Mouse (Mus musculus) limb, embryonic 12.5 days (tissue): ENCODE data around the gene Kazn. TPM values are rescaled to one million over a fixed set of nuclear protein-coding genes. Genes with fewer than 3 reads are reported as not detected.
A peak's percentile ranks its signal among the peaks of the same experiment; 100 is the strongest.

Experiments
- ATAC-seq: fragments of 200-750 bp; cut with Nextera tagmentation; 2 replicates; pipeline ENCODE4 v1.8.0; 2017; ENCODE audit warnings: low read depth, moderate TSS enrichment; ENCODE audit not compliant: insufficient number of reproducible peaks, insufficient read depth, low FRiP score, low TSS enrichment
- H3K27ac ChIP-seq: fragments of 300-500 bp; sonication (generic); 2 replicates; pipeline ENCODE4 v1.5.1; 2016; ENCODE audit warnings: mild to moderate bottlenecking, moderate library complexity
- H3K27me3 ChIP-seq: fragments of 300-500 bp; sonication (generic); 2 replicates; pipeline ENCODE4 v1.6.1; 2016; ENCODE audit warnings: mild to moderate bottlenecking, moderate library complexity
- H3K36me3 ChIP-seq: fragments of 300-500 bp; sonication (generic); 2 replicates; pipeline ENCODE4 v1.6.1; 2016; ENCODE audit warnings: mild to moderate bottlenecking, moderate library complexity
- H3K4me1 ChIP-seq: fragments of 300-500 bp; sonication (generic); replicated peaks from 2 replicates; pipeline ENCODE4 v1.6.1; 2016
- H3K4me2 ChIP-seq: fragments of 300-500 bp; sonication (generic); 2 replicates; pipeline ENCODE4 v1.6.1; 2016; ENCODE audit warnings: mild to moderate bottlenecking, moderate library complexity
- H3K4me3 ChIP-seq: fragments of 300-500 bp; sonication (generic); replicated peaks from 2 replicates; pipeline ENCODE4 v1.5.1; 2016; ENCODE audit warnings: mild to moderate bottlenecking
- H3K9ac ChIP-seq: fragments of 300-500 bp; sonication (generic); replicated peaks from 2 replicates; pipeline ENCODE4 v1.6.1; 2016; ENCODE audit warnings: mild to moderate bottlenecking, moderate library complexity
- H3K9me3 ChIP-seq: fragments of 300-500 bp; sonication (generic); 2 replicates; pipeline ENCODE4 v1.6.1; 2016; ENCODE audit warnings: mild to moderate bottlenecking, moderate library complexity
- WGBS: fragments of 180-500 bp; shearing (Covaris S2); methylation state at CpG from one replicate; pipeline ENCODE4 v1.1.7; 2016; 5-methylcytosine and 5-hydroxymethylcytosine counted together
- polyA plus RNA-seq: library from polyadenylated mRNA; unstranded; fragments of >200 nt; fragmentation: Nextera tagmentation; extraction: Ambion mirVana; gene quantifications from 2 replicates; pipeline ENCODE4 v1.2.1, GENCODE M21; 2016

The Kazn gene
- polyA plus RNA-seq, 1 experiment from 2014 or later = 13.7 TPM

- Histone ChIP-seq H3K9ac (no peak overlapping the region), H3K9me3 (peaks cover 6% of the 10 kb centered on the region; the same call in 1 of the 2 replicates), H3K27me3 (no peaks in the 10 kb centered on the region), H3K27ac (no peak overlapping the region), H3K4me3 (no peak overlapping the region), H3K4me1 (peaks cover 12% of the 10 kb centered on the region; the same call in 1 of the 2 replicates), H3K36me3 (no peaks in the 10 kb centered on the region), H3K4me2 (no peak overlapping the region)
- 96% methylated on average over 8 of the region's 8 CpGs for WGBS
- no peak for ATAC-seq
These were observed 49.2 kb downstream of the Kazn start for GRCm38 (mm10) chr4:142189960-142190359.

GRCm38 (mm10) chr4:142188501-142188900 lies 50.7 kb downstream of the Kazn start:
- no peak for ATAC-seq
- Histone ChIP-seq H3K27me3 (no peaks in the 10 kb centered on the region), H3K4me3 (no peak overlapping the region), H3K4me2 (no peak overlapping the region), H3K9ac (no peak overlapping the region), H3K9me3 (peaks cover 6% of the 10 kb centered on the region; the same call in 1 of the 2 replicates), H3K4me1 (peaks cover 12% of the 10 kb centered on the region), H3K36me3 (no peaks in the 10 kb centered on the region), H3K27ac (no peak overlapping the region)
- WGBS = 79% methylated on average over 2 of the region's 2 CpGs

GRCm38 (mm10) chr4:142186155-142186554 lies 53.0 kb downstream of the Kazn start:
- no peak overlapping the region for H3K4me3 ChIP-seq
- H3K27me3 ChIP-seq = no peaks in the 10 kb centered on the region
- no peak overlapping the region for H3K9ac ChIP-seq
- H3K36me3 ChIP-seq = no peaks in the 10 kb centered on the region
- no peak for ATAC-seq
- H3K4me1 ChIP-seq = peaks cover 17% of the 10 kb centered on the region
- WGBS = 90% methylated on average over 3 of the region's 3 CpGs
- no peak overlapping the region for H3K4me2 ChIP-seq
- H3K9me3 ChIP-seq = peaks cover 6% of the 10 kb centered on the region; the same call in 1 of the 2 replicates
- no peak overlapping the region for H3K27ac ChIP-seq

- H3K4me2 ChIP-seq = no peak overlapping the region
- no peak overlapping the region for H3K4me3 ChIP-seq
- H3K4me1 ChIP-seq = peaks cover 23% of the 10 kb centered on the region
- no peak overlapping the region for H3K27ac ChIP-seq
- ATAC-seq = no peak
- H3K9me3 ChIP-seq = peaks cover 6% of the 10 kb centered on the region; the same call in 1 of the 2 replicates
- WGBS = 91% methylated on average over 9 of the region's 9 CpGs
- no peaks in the 10 kb centered on the region for H3K27me3 ChIP-seq
- H3K9ac ChIP-seq = no peak overlapping the region
- no peaks in the 10 kb centered on the region for H3K36me3 ChIP-seq
These were observed 53.7 kb downstream of the Kazn start for GRCm38 (mm10) chr4:142185533-142185900.

GRCm38 (mm10) chr4:142184852-142185532 lies 54.2 kb downstream of the Kazn start:
- Histone ChIP-seq H3K4me3 (no peak overlapping the region), H3K9ac (no peak overlapping the region), H3K36me3 (no peaks in the 10 kb centered on the region), H3K27ac (peak overlapping the region; percentile 53), H3K27me3 (no peaks in the 10 kb centered on the region), H3K9me3 (peaks cover 6% of the 10 kb centered on the region; the same call in 1 of the 2 replicates), H3K4me1 (peaks cover 29% of the 10 kb centered on the region), H3K4me2 (no peak overlapping the region)
- ATAC-seq = no peak
- 85% methylated on average over 13 of the region's 13 CpGs for WGBS

GRCm38 (mm10) chr4:142183591-142183990 lies 55.6 kb downstream of the Kazn start:
- no peaks in the 10 kb centered on the region for H3K36me3 ChIP-seq
- H3K4me1 ChIP-seq = peaks cover 41% of the 10 kb centered on the region
- WGBS = 84% methylated on average over 1 of the region's 1 CpGs
- H3K27me3 ChIP-seq = no peaks in the 10 kb centered on the region
- ATAC-seq = no peak
- H3K4me3 ChIP-seq = no peak overlapping the region
- no peak overlapping the region for H3K9ac ChIP-seq
- H3K27ac ChIP-seq = no peak overlapping the region
- peaks cover 6% of the 10 kb centered on the region; the same call in 1 of the 2 replicates for H3K9me3 ChIP-seq
- H3K4me2 ChIP-seq = no peak overlapping the region

- H3K4me1 ChIP-seq = peaks cover 42% of the 10 kb centered on the region
- WGBS = 68% methylated on average over 3 of the region's 3 CpGs
- no peak overlapping the region for H3K4me3 ChIP-seq
- H3K36me3 ChIP-seq = no peaks in the 10 kb centered on the region
- H3K4me2 ChIP-seq = no peak overlapping the region
- H3K27me3 ChIP-seq = no peaks in the 10 kb centered on the region
- H3K9ac ChIP-seq = no peak overlapping the region
- no peak for ATAC-seq
- H3K9me3 ChIP-seq = peaks cover 6% of the 10 kb centered on the region; the same call in 1 of the 2 replicates
- H3K27ac ChIP-seq = no peak overlapping the region
These were observed 56.2 kb downstream of the Kazn start for GRCm38 (mm10) chr4:142183015-142183414.

- peaks cover 6% of the 10 kb centered on the region; the same call in 1 of the 2 replicates for H3K9me3 ChIP-seq
- H3K4me3 ChIP-seq = no peak overlapping the region
- H3K27ac ChIP-seq = no peak overlapping the region
- H3K36me3 ChIP-seq = peaks cover 4% of the 10 kb centered on the region; the same call in 1 of the 2 replicates
- peaks cover 42% of the 10 kb centered on the region for H3K4me1 ChIP-seq
- no peak overlapping the region for H3K9ac ChIP-seq
- WGBS = 75% methylated on average over 4 of the region's 4 CpGs
- no peak for ATAC-seq
- no peaks in the 10 kb centered on the region for H3K27me3 ChIP-seq
- no peak overlapping the region for H3K4me2 ChIP-seq
These were observed 57.6 kb downstream of the Kazn start for GRCm38 (mm10) chr4:142181646-142182045.

- H3K27me3 ChIP-seq = no peaks in the 10 kb centered on the region
- H3K27ac ChIP-seq = peak overlapping the region; percentile 68
- no peak overlapping the region for H3K4me3 ChIP-seq
- H3K36me3 ChIP-seq = peaks cover 4% of the 10 kb centered on the region; the same call in 1 of the 2 replicates
- H3K4me2 ChIP-seq = no peak overlapping the region
- H3K9ac ChIP-seq = no peak overlapping the region
- H3K9me3 ChIP-seq = no peaks in the 10 kb centered on the region
- 89% methylated on average over 9 of the region's 9 CpGs for WGBS
- peaks cover 42% of the 10 kb centered on the region for H3K4me1 ChIP-seq
- ATAC-seq = no peak
These were observed 58.3 kb downstream of the Kazn start for GRCm38 (mm10) chr4:142180874-142181273.

GRCm38 (mm10) chr4:142180289-142180688 lies 58.9 kb downstream of the Kazn start:
- peak; percentile 48; the same call in 1 of the 2 replicates for ATAC-seq
- no peak overlapping the region for H3K9ac ChIP-seq

GRCm38 (mm10) chr4:142179531-142179930 lies 59.7 kb downstream of the Kazn start:
- H3K4me2 ChIP-seq = no peak overlapping the region
- no peak overlapping the region for H3K9ac ChIP-seq
- ATAC-seq = no peak
- H3K27me3 ChIP-seq = no peaks in the 10 kb centered on the region
- H3K36me3 ChIP-seq = peaks cover 4% of the 10 kb centered on the region; the same call in 1 of the 2 replicates
- H3K4me3 ChIP-seq = no peak overlapping the region
- H3K27ac ChIP-seq = peak overlapping the region; percentile 68
- H3K4me1 ChIP-seq = peaks cover 40% of the 10 kb centered on the region
- no peaks in the 10 kb centered on the region for H3K9me3 ChIP-seq
- WGBS = 64% methylated on average over 13 of the region's 13 CpGs

More at GRCm38 (mm10) chr4:142180289-142180688, 58.9 kb downstream of the Kazn start:
- Histone ChIP-seq H3K27ac (peak overlapping the region; percentile 68), H3K36me3 (peaks cover 4% of the 10 kb centered on the region; the same call in 1 of the 2 replicates), H3K4me3 (no peak overlapping the region), H3K4me2 (no peak overlapping the region), H3K27me3 (no peaks in the 10 kb centered on the region), H3K9me3 (no peaks in the 10 kb centered on the region), H3K4me1 (peaks cover 41% of the 10 kb centered on the region)
- WGBS = 13% methylated on average over 3 of the region's 3 CpGs
